Mouse (Mus musculus) heart, adult 8-10 months (tissue): ENCODE data around the gene Nit1. TPM values are rescaled to one million over a fixed set of nuclear protein-coding genes. Genes with fewer than 3 reads are reported as not detected.
"Not testable (repeated sequence)": the region's sequence is repeated elsewhere in the genome, so short reads cannot be mapped to it uniquely, and the experiment has no call there.

ENCODE experiments used
- DNase-seq: peaks from one replicate; pipeline ENCODE4 v3.0.0; 2022; ENCODE audit warnings: low spot score
- total RNA-seq, 4 experiments: library from RNA; stranded (reverse); gene quantifications; 2 replicates each; pipeline ENCODE4 v1.2.4; 2022

Nit1 gene
- total RNA-seq, 4 experiments from 2014 or later: 26.9 to 36.8 (median 29.4) TPM

- DNase-seq: no peak
Measured at GRCm38 (mm10) chr1:171349210-171349609, 3.8 kb upstream of the Nit1 start.

GRCm38 (mm10) chr1:171348665-171349064, 3.2 kb upstream of the Nit1 start:
- no peak for DNase-seq

DNA sequence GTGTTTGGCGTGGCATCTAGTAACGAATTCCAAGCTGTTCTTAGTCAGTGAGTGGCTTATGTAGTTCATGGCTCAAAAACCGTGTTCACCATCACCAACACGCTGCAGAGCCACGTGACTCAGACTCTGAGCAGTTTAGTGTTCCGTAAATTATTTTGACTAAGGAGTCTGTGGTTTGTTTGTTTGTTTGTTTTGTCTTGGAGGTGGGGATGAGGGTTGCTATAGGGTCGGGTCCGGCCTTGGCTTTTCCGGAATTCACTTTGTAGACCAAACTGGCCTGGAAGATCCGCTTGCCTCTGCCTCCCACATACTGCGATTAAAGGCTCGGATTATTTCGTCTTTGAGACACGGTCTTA, 627 bp upstream of the Nit1 start:
- DNase-seq: no peak

- no peak for DNase-seq
Measured at GRCm38 (mm10) chr1:171344715-171345114, 731 bp downstream of the Nit1 start.

DNA sequence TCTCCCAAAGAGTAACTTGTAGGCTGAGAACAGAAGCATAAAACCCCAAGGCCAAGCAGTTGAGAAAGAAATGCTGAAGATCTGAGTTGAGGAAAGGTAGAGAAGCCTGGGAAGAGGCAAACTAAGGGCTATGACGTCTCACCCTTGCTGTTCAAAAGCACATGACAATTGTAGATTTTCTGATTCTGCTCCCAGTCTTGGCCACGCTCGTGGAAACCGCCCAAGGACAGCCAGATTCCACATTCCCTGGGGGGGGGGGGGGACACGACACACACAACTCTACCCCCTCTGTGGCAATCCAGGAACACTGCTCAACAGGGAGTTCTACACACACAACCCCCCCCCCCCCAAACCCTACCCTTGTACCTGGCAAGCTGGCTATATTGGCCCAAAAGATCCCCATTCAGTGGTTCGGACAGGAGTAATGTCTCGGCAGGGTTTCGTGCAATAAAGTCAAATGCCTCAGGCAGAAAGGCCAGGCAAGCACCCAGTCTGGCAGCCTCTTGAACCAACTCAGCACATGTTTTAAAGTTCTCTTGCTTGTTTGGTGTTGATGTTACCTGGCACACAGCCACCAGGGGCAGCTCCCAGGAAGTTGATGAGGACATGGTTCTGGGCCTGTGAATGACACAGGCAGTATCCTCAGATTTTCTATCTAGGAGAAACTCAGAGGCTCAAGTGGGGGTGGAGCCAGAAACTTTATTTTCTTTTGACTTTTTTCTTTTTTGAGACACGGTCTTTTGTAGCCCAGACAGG, 1.3 kb downstream of the Nit1 start:
- no peak for DNase-seq

GRCm38 (mm10) chr1:171342262-171343207, 2.9 kb downstream of the Nit1 start:
- DNase-seq: no peak

DNA sequence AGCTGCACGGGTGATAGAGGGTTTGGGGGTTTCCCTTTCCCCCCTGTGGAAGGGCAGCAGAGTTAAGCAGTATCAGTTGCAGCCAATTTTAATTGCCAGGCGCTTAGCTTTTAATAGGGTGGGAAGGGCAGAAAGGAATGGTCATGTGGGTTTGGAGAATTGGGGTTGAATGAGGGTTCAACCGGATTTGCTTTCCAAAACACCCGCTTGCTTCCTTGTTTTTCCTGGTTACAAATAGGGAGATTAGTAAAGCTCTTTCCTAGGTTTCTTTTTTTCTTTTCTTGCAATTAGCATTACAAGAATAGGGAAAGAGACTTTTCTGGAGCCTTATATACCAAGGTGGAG, 15.3 kb downstream of the Nit1 start:
- no peak for DNase-seq

- DNase-seq: peak; percentile 24
Measured at GRCm38 (mm10) chr1:171329433-171330215, 15.8 kb downstream of the Nit1 start.

DNA sequence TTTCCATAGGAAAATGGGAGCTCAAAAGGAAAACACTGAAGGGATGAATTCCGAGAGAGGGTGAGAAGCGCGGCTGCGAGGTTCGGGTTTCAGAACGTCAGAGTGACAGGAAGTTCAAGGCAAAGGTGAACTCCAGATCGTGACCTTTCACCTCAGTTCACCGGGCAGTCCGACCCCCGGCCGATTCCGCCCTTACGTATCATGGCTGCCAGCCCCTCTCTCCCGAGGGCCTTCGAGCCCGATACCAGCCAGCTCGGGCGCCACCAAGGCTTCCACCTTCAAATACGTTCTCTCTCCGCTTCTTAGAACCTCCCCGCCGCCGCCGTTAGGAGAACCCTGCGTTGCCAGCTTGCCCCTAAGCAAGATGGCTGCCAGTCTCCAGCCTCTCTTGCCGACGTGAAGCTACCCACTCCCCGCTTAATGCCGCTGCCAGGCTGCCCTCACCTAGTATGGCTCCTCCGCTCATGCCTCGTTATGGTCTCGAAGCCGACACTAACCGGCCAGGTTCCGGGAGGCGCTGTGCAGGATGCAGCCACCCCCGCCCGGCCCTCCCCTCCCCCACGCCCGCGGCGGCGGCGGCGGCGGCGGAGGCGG, 16.5 kb downstream of the Nit1 start, which contains the start of gene Dedd:
Dedd (plus strand) TSS at position 307 of the 594 bp plus-strand sequence.
- DNase-seq: peak; percentile 89

DNA sequence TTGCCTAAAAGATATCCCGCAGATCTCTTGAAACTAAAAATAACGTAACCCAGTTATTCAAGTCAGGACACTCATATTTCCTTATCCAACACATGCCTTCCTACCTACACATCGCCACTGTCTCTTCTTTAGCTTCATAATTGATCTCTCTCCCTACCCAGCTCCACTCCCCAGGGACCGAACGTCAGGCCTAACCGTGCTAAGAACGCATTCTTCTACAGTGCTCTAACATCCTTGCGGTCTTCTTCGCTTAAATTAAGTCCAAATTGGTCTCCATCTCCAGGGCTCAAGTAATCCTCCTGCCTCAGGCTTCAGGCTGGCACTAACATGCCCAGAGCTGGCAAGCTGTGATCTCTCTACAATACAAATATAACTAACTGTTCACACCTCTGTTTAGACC, 17.2 kb downstream of the Nit1 start:
- DNase-seq: no peak

DNA sequence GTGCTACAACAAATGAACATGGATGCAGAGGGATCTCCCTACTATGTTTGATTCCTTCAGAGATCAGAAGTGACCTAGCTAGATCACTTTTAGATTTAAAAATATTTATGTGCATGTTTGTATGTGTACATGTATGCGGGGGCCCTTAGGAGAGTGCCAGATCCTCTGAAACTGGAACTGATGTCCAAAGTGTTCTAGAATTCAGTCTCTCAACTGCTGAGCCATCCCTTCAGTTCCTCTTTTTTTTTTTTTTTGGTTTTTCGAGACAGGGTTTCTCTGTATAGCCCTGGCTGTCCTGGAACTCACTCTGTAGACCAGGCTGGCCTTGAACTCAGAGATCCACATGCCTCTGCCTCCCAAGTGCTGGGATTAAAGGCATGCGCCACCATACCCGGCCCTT, 18.9 kb downstream of the Nit1 start:
- DNase-seq: not testable (repeated sequence)

GRCm38 (mm10) chr1:171325571-171325970, 19.9 kb downstream of the Nit1 start:
- DNase-seq: no peak

- DNase-seq: no peak
Measured at GRCm38 (mm10) chr1:171322012-171322411, 23.4 kb downstream of the Nit1 start.

DNA sequence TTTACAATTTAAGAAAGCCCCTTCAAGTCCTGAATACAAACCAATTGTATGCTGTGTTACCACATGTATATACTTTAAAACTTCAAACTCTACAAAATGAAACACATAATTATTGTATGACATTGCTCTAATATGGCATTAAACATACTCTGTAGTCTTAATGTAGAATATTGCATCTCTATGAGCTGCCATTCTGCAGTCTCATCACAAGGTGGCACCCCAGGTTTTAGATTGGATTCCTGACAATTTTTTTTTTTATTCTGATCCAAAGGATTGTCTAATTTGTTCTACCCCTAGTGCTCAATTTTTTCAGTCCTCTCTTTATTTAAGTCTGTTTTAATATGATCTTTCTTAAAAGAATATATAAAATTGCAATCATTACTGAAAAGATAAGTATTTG, 24.0 kb downstream of the Nit1 start:
- DNase-seq: no peak

DNA sequence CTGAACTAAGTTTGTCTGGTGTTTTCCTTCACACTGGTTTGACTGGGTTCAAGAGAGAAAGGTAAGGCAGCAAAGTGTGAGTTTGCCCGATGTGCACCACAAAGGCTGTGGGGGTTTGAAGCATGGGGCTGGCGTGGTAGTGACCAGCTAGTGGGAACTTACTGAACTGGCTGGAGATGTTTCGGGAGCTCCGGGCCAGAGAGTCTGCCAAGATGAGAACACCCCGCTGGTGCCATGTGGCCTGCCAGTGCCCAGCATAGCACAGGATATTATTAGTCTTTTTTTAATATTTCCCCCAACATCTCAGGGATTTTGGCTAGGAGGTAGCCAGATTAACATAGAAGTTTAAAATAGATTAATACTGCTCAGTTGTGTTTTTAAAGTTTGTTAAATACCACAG, 25.3 kb downstream of the Nit1 start:
- no peak for DNase-seq

GRCm38 (mm10) chr1:171319748-171320147, 25.7 kb downstream of the Nit1 start:
- DNase-seq: no peak

- no peak for DNase-seq
Measured at GRCm38 (mm10) chr1:171309321-171309720, 36.1 kb downstream of the Nit1 start.

- DNase-seq: not testable (repeated sequence)
Measured at GRCm38 (mm10) chr1:171306157-171306556, 39.3 kb downstream of the Nit1 start.

DNA sequence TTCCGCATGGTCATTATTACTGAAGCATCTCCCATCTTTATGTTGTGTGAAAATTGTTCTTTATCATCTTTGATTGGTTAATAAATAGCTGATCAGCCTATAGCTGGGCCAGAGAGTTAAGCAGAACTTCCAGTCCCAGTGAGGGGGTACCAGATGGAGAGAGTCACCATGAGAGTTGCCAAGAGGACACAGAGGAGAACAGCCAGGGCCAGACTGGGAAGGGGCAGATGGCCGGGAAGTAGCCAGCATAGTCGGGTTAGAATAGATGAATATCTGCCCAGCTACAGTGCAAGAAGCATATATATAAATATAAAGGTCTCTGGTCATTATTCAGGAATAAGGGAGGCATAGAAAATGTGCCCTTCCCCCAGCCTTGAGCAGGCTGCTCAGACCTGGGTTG, 47.2 kb downstream of the Nit1 start:
- DNase-seq: no peak

DNA sequence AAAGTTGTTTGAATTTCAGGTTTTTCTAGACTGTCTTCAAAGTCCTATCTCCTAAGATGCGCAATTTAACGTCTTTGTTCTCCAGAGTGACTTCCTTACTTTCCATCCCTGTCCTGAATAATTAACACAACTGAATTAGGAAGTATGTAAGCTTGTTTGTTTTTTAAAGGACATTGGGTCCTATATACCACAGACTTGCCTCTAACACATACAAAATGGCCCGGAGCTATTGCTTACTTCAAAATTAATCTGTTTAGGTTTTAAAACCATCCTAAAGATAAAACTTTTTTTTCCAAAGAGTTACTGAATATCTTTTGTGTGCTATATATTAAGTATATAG, 50.4 kb downstream of the Nit1 start:
- DNase-seq: no peak

GRCm38 (mm10) chr1:171294298-171295062, 51.0 kb downstream of the Nit1 start, which contains the start of gene Ufc1:
Gene Ufc1, minus strand, starts transcription at chr1:171295024.
- peak; percentile 88 for DNase-seq
